Mouse (Mus musculus): ENCODE measurements at regions not wholly inside any gene's neighbourhood (a gene's known extent, or its start where the extent isn't known, plus 50 kb on each side); places are given as distances from the start of the nearest gene placed in this dataset.

DNA sequence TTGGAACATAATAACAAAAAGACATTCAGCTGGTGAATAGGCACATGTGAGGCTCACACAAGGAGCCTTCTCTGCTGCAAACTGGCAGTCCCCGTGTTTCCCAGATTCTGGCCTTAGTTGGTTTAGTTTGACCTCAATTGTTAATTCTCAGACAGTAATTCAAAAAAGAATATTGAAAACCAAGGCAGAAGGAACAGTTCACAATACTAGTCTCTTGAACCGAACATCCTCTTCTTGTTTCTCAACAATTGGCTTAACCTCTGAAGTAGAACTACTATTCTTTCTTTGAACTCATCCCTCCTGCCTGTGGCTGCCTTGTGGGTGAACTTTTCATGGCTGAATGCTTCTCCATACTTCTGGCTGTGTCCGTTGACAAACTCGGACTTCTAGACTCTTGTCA lies 110.4 kb upstream of the Neil3 start:
- DNase-seq (ENCODE audit: low spot score in 2 of 2): no peak

DNA sequence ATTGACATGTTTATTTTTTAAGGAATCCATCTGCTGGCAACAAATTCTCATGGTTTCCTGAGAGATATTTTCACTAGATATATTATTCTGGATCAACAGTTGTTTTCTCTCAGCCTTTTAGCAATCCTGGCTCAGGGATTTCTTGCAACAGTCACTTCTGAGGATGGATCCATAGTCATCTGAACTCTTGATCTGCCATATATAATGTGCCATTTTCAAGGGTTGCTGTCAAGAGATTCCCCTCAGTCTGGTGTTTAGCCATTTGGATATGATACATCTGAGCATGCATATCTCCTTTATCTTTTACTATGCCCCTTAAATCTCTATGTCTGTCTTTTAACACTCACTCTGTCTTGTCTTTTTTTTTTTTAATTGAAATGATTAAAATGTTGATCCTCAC lies 130.3 kb upstream of the Neil3 start:
- DNase-seq (ENCODE audit: low spot score in 2 of 2): no peak

DNA sequence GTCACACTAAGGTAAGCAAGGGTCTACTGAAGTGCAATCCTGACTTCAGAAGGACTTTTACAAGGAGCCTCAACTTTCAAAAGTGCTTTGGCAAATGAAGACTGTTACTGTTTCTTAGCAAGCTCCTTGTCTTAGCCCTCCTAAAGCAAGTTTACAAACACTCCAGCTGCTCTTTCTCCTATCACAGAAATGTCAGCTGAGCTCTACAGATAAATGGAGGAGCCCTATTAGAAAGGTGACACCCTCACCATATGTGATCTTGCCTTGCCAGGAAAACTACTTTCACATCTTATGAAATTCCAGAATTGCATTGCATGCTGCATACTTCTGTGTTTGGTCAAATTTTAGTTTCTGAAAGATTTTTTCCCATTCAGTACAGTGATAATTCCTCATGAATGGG lies 136.6 kb upstream of the Neil3 start:
- no peak for DNase-seq (ENCODE audit: low spot score in 2 of 2)

DNA sequence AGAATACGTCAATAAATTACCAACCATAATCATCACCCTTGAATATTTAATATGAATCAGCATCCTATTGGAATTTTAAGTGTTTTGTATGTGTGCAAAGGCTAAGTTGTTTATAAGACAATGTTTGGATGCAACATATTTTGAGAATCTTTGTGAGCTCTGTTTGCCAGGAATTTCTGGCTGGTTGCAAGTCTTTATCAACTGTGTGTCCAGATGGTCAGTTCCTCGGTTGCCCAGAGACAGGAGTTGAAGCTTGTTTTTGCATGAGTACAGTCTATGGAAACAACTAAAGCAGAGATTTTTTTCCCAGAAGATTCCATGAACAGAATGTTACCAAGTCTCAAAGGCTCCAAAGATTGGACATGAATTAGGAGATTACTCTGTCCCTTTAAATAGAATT lies 142.0 kb upstream of the Neil3 start:
- DNase-seq (ENCODE audit: low spot score in 2 of 2): no peak

DNA sequence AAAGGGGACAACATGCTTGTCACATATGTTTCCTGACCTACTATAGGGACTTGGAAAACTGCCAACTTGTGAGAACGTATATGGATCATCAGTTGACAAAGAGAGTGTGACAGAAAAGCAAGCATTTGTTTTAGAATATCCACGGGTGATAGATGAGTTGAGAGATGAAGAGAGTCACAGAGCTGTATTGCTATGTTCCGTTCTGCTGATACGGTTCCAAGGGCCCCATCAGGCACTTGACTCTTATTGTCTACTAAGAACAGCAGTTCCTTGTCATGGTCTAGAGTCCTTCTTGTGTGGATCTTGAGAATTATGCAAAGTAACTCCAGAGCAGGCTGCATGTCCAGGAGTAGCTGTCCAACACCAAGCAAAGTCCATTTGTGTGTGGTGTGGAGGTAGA lies 143.0 kb upstream of the Neil3 start:
- no peak for DNase-seq (ENCODE audit: low spot score in 2 of 2)

DNA sequence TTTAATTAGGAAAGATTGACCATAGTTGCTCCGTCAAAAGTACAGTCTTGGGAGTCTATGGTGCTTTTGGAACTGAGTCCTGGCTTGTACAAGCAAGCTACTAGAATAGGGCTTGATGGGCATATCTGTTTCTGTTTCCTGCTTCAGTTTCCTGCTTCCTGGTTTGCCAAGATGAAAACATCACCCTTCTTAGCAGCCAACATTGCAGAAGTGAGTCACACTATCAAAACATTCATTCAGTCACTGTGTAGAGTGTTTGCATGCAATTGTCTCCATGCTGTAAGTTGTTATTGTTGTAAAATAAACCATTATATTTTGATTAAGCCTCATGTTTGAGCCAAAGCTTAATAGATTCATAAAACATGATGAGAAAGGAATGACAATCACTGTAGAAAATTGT lies 149.3 kb upstream of the Neil3 start:
- no peak for DNase-seq (ENCODE audit: low spot score in 2 of 2)

DNA sequence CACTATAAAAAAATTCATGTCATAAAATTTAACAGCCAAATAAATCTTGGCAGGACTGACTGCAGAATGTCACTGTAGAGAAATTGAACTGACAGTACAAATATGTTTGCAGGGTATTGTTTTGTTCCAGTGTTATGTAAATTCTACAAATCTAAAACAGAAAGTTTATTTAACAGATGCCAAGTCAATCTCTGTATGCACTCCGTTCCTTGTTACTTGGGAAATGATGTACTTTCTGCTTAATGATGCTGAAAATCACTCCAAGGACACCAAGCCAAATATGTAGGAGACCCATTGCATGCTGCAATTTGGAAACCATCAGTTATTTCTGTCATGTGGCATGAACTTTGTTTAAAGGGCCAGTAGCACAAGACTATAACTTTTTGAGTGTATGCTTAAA lies 182.3 kb upstream of the Neil3 start:
- no peak for DNase-seq (ENCODE audit: low spot score in 2 of 2)

DNA sequence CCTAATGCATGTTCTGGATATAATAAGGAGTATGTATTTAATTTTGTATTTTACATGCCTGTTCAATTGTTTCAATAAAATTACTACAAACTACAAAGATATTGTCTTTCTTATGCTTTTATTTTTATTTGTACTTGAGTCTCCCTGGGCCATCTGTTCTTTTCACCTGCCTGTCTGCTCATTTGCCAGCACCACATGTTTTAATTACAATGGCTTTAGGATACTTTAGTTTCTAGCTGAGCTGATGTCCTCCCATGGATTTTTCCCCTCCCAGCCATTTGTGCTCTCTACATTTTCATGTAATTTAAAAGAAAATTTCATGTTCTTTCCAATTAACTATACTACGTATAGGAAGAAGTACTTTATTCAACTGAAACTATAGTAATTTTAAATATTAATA lies 188.5 kb upstream of the Neil3 start:
- DNase-seq (ENCODE audit: low spot score in 2 of 2): no peak

DNA sequence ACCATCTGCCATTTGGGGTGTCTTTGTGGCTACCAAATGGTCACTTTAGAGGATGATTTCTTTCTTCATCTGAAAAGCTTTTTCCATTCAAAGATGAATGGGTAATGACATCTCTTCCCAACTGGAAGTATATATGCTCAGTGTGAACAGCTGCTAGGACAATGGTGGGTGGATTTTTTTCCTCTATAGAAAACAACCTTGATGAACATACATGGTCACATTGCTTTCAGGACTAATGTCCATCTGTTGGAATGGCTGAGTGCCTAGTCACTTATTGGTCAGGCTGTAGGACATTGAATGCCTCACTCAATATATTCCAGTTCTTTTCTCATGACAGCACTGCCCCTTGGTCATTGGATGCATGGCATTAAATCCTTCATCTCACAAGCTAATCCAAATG lies 209.0 kb upstream of the Neil3 start:
- no peak for DNase-seq (ENCODE audit: low spot score in 2 of 2)

DNA sequence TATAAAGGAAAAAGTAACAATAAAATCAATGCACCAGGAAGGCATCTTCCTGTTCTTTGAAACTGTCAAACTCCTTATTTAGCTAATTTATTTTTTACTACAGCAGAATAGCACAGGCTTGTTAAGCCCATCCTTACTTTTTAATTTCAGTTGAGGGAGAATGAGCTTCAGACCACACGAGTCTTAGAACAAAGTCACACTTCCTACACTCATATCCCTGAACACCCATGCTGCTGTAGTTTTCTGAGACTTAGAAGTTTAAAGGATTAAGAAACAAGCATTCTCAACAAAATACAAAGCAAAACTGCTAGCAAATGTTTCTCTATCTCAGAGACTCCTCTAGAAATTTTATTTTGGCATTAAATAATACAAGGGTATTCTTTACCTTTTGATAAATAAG lies 208.8 kb upstream of the Vegfc start:
- no peak for DNase-seq (ENCODE audit: low spot score in 2 of 2)

DNA sequence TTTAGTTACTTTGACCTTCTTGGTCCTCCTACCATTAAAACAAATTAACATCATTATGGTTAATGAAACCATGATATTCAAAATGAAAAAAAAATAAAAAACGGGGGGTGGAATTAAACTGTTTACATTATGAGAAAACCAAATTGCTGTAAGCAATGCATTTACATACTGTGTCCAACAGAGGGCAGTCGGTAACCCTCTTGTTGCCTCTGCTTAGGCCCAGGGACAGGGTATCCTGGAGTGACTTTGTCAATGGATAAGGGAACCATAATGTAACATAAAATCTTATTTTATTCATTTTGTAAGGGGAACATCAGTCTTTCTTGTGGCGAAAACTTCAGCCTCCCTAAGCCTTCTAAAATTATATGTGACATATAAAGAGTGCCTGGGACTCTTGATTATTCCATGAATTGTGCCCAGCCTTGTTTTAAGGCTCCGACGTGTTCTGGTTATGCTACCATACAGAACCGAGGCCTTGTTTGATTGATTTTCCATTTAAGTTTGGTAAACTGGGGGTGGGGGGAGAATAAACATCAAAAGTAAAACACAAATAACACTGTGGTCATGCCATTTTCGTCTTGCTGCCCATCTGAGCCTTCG lies 207.3 kb upstream of the Vegfc start:
- peak; percentile 9 to 13 for DNase-seq (ENCODE audit: low spot score in 2 of 2)

DNA sequence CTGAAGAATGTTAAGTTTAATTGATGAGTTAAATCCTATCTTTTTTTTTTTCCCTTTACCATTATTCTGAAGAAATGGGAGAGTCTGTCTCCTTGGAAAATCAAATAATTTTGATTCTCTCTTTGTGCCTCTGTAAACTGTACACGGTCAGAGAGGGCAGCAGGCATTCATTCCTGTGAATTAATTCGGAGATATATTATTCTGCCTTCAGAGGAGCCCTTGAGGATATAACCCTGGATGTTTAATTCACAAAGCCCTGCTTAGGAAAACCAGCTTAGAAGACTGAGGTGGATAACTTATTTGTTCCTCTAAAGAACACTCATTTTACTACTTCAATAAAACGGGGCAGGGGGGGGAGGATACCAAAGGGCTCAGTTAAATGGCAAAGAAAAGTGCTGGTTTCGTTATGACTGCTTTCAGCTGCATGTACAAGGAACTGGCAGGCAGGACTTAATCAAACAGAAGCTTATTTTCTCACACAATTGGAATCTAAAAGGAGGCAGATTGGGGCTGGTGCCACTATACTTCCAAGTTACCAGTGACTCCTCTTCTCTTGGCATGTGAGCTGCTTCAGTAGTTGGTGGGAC lies 205.3 kb upstream of the Vegfc start:
- DNase-seq (ENCODE audit: low spot score in 2 of 2): no peak

DNA sequence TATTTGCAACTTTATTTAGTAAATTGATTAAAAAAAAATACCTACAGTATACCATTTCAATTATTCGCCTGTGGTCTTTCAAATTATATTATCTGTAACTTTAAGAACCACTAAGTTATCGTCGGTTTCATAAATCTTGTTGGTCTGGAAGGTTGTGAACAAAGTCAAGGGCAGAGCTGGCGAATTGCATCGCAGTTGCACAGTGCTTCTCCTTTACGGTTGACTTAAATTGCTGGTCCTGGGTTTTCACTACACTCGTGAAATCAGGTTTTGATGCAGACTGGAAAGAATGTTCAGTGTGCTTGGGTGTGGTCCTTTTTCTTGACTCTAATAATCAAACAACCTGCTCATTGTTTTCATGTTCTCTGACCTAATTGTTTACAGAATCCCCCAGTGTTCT lies 198.6 kb upstream of the Vegfc start:
- DNase-seq (ENCODE audit: low spot score in 2 of 2): no peak

DNA sequence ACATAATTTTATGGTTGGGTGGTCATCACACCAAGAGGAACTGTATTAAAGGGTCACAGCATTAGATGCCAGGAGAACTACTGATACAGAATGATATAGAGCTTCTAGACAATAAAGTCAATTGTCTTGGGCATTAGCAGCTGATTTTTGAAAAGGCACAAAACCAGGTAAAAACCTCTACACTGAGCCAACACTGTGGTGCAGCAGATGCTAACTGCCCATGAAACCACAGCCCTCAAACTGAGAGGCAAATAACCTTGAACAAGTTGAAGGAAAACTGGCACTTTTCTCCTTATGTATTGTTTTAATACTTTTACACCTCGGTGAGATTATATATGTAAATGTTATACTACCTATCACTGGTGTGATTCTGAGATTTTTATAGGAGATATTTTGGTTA lies 195.9 kb upstream of the Vegfc start:
- DNase-seq (ENCODE audit: low spot score in 2 of 2): no peak

DNA sequence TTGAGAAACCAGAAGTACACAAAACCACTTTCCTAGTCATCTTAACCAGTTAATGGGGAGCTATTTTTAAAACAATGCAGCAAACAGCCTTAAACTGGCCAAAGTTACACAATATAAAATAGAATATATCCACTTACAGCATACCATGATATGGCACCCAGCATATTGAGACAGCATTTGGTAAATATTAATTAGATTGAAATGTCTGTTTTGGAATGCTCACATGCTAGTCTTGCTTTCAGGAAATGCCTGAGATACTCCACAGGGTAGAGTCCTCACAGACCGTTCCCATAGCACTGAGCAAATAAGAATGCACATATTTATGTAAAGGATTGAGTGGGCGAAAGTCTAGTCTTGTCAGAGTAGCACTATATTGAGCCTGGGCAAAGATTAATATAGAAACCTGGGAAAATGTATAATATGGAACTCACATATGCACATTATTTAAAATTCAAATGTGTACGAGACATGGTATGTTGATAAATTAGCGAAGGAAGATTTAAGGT lies 185.1 kb upstream of the Vegfc start:
- DNase-seq (ENCODE audit: low spot score in 2 of 2): no peak

DNA sequence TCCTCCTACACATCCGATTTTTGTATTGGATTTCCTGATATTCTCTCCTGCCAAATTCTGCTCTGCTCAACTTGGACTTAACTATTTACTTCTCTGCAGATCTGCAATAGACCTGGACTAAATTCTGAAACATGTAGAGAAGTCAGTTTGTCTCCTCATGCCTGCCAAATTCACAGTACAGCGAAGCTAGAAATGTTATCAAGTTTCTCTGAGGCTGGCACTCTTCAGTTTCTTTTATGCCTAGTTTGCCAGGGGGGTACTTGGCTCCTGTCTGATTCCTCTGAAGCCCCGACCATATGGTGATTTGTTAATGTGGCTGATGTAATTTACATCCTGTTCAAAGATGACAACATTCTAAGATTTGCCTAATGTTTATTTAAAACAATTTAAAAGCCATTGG lies 184.6 kb upstream of the Vegfc start:
- no peak for DNase-seq (ENCODE audit: low spot score in 2 of 2)

DNA sequence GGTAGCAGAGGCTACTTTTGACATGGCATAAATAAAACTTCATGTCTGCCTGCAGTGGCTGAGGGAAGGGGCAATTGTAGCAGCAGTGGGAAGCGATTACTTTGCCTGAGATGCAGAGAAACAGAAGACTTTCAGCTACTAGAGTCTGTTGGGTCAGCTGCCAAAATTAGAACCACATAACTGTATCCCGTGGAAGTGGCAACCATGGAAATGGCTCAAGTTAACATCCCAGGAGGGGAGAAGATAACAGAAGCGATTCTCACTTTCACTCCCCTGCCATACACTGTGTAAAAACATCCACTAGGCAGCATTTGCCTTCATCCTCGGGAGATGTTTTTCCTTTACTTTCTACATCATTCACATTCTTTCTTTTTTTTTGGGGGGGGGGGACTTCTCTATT lies 155.1 kb upstream of the Vegfc start:
- DNase-seq (ENCODE audit: low spot score in 2 of 2): no peak

DNA sequence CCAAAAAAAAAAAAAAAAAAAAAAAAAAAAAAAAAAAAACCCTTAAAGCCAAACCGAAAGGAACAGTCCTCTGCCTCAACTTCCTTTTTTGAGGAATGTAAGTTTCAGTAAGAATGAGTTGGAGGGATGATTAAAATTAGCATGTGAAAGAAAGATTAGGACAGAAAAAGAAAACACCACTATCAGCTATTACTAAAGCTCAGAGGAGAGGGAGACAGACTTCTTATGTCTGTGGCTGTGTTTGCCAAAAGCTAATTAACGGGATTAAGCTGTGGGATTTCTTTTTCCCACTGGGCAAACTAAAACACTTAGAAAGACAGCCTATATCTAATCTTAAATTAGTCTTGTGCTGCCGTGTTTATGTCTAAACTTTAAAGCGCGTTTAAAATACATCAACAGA lies 146.7 kb upstream of the Vegfc start:
- DNase-seq (ENCODE audit: low spot score in 2 of 2): no peak

DNA sequence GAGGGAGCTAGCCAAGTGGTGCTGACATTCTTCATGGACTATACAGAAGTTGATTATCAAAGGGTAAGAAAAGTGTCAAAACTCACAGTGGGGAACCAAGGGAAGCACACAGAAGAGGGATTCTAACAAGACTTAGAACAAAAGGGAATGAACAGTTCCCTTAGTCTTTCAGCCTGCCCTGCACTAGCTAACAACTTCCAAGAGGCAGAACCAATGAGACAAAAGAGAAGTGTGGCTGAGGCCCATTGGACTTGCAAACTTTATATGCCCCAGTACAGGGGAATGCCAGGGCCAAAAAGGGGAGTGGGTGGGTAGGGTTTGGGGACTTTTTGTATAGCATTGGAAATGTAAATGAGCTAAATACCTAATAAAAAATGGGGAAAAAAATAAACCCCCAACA lies 139.0 kb upstream of the Vegfc start:
- no peak for DNase-seq (ENCODE audit: low spot score in 2 of 2)

DNA sequence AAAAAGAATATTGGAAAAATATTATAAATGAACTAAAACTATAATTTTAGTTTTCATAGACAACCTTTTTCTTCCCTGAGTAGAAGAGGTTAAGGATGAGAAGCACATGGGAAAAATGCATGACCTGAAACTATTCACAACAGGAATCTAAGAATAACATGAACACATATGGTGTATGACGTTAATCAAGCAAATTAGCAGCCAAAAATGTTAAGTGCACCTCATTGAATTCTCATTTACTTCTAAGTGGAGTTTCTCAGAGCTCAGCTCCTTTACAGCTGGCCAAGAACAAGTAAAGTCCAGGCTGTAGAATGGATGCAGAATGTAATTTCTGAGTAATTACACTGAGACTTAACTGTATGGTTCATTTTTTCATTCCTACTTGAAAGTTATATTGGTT lies 137.9 kb upstream of the Vegfc start:
- DNase-seq (ENCODE audit: low spot score in 2 of 2): no peak

DNA sequence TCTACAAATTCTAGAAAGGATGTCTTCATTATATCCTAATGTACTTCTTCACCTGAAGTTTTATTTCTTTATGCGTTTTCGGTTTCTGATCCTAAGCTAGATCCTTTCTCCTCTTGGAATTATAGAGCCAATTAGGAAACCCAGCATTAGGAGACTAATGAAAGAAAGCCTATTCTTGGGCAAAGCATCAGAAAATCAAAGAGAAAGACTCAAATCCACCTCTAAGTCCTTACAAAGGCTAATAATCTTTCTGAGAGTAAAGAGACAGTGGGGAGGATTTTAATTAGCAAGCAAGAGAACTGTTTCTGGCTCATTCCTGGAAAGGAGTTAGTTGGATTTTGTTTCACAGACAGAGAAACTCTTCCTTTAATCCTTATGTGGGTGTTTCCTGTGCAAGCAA lies 136.3 kb upstream of the Vegfc start:
- no peak for DNase-seq (ENCODE audit: low spot score in 2 of 2)

DNA sequence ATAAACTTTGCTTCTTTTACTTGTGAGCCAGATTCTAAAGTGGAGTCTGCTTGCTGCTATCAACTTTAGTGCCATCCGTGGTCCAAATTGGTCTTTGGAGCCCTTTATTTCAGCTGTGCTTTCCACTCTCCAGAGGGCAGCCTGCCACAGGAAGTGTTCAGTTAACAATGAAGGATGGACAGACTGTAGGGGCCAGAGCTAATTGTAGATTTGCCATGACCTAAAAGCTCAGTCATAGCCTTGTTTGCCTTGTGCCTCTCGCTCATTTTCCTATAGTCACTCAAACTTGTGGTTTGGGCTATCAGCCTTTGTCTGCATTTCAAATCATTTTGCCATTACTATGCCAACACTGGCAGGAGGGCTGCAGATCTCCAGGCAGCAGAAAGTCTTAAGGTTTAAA lies 131.8 kb upstream of the Vegfc start:
- DNase-seq (ENCODE audit: low spot score in 2 of 2): no peak

DNA sequence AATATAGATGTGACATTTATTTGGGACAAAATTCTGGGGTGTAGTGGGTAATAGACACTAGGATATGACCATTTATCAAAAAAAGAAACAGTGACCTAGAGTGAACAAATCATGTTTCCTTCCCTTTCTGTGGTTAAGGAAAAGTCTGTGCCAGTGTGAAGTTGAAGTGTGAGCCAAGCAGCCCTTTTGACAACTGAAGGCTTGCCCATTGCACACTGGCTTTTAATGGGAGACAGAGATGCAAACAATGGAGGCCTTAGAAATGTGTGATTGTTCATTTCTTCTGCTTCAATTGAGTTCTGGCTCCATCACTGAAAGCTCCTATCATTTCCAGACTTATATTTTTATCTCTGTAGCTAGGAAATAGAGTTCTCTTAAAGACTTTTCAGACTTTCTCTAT lies 130.0 kb upstream of the Vegfc start:
- DNase-seq (ENCODE audit: low spot score in 2 of 2): no peak

DNA sequence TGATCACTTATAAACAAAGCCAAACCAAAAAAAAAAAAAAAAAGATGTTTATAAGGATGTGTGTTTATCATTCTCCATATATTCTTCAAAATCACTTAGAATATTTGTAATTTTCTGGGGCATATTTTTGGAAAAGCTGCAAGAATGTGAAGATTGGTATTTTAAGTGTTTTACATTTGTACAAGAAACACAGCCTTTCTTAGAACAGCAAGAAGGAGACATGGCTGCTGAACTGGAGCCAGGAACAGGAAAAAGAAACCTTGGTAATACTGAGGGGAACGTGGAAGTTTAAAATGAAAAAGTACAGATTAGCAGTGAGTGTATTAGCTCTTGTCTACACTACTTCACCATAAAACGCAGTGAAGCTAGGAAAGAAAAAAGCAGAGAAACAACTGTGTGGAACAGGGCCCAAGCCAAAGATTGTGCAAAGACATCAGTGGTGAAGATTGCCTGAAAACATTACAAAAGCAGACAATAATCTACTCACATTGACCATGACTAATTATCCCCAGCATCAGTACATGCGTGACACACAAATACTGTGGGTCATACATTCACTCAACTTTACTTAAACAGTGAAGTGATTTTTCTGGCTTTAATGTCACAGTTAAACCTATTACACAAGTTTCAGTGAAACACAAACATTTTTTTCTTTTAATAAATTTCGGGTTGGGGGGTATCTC lies 122.8 kb upstream of the Vegfc start:
- DNase-seq (ENCODE audit: low spot score in 2 of 2): no peak
